Mouse (Mus musculus) kidney, adult 18-20 months (tissue): Measurements from ENCODE around the gene Txlng.
"Not testable (repeated sequence)": the region's sequence is repeated elsewhere in the genome, so short reads cannot be mapped to it uniquely, and the experiment has no call there.

Experiments
- DNase-seq: peaks from one replicate; pipeline ENCODE4 v3.0.0; 2021

The Txlng gene

GRCm38 (mm10) chrX:162829203-162829708 is at the start of gene Txlng:
TSS of gene Txlng (minus strand) at chrX:162829454.
- peak; percentile 93 for DNase-seq

DNA sequence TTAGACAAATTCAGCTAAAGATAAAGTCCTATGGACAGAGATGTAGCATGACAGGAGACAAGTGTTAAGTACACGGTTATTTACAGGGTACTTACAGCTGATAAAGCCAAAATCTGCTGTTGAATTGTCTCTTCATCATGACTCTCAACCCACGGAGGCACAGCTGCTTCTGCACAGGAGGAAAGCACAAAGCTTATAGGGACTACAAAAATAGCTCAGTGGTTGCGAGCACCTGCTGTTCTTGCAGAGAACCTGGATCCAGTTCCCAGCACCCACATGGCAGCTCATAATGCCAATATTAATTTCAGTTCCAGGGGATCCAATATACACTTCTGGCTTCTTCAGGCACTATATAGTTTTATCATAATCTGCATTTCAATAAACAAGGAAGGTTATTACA is 49.0 kb upstream of the Txlng start:
- no peak for DNase-seq

- DNase-seq: no peak
Measured at GRCm38 (mm10) chrX:162873761-162874160, 44.5 kb upstream of the Txlng start.

DNA sequence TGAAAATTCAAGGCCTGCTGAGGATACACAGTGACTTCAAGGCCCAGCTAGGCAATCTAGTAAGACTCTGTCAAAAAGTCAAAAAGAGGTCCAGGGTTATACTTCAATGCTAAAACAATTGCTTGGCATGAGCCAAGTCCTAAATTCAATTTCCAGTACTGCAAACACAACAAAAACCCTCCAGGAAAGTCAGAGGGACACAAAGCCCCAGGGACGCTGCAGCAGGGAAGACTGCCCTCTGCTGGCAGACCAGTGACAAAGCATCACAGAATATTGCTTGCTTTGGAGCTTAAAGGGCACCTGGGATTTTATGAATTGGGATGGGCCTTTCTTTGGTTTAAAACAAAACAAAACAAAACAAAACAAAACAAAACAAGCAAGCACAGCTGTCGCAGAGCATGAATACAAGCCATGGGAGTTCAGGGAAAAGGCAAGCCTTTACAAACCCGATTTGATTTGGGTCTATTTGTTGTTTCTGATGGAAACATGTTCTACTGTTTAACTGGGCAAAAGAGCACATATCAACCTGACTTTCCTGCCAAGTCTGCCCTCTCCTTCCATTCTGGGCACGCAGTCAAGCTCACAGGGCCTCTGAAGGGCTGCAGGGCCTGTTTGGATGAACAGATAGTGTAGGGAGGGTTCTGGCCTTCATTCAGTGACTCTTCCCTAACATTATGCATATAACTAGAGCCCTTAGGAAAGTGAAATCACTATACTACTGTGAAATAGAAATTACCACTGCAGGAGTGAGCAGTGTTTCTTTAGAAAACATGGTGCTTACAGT is 42.7 kb upstream of the Txlng start:
- DNase-seq: peak; percentile 14

DNA sequence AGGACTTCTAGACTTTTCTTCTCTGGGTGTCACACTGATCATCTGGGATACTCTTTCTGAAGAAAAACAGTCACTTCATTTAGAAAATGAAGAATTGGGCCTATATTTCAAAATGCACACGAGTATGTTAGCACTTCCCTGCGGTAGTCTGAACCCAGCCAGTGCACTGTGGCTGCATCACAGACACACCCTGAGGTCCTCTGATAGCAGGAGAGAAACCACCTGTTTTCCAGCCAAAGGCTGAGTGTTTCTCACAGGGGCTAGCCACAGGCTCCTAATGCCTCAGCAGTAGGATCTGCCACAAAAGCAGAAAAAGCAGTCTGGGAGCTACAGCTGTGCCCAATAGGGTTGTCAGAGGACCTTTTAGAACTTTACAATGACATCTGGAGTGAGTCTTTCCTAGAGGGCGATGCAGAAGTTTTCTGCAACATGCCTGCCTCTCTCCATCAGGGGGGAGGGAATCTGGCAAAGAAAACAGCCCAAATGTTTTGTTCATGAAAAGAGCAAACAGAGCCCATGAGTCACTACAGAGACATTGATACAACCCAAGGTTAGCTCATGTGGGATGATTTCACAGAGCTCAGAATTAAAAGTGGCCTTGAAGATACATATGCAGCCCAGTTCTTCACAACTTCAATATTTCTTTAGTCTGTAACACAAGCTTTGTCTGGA is 39.2 kb upstream of the Txlng start:
- DNase-seq: no peak

DNA sequence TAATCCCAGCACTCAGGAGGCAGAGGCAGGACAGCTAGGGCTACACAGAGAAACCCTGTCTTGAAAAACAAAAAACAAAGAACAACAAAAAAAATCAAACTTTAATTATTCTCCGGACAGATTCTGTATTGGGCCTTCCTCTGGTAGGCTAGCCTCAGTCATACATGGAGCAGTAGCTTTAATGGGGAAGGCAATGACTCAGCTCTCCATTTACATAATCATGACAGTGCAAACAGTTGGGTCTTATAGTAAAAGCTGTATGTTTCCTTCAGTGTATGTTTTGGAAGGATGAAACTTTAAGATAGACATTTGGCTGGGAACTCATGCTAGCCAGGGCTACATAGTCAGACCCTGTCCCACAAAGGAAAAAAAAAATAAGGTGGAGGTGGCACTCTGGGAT is 19.4 kb upstream of the Txlng start:
- DNase-seq: no peak

- no peak for DNase-seq
Measured at GRCm38 (mm10) chrX:162845531-162845930, 16.3 kb upstream of the Txlng start.

- DNase-seq: peak; percentile 21
Measured at GRCm38 (mm10) chrX:162844447-162845100, 15.3 kb upstream of the Txlng start.

- DNase-seq: no peak
Measured at GRCm38 (mm10) chrX:162832101-162832500, 2.8 kb upstream of the Txlng start.

DNA sequence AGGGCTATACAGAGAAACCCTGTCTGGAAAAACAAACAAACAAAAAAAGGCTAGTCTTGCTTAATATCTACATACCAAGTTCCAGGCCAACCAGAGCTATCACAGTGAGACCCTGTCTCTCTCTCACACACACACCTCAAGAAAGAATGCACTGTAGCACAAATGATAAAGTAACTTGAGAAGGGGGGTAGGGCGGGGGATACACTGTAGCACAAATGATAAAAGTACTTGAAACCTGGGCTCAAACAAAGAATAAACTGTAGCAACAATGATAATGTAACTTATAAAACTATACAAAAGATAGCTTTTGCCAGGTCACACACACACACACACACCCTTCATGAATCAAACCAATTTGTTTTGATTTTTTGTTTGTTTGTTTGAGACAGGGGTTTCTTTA is 2.3 kb upstream of the Txlng start:
- no peak for DNase-seq

GRCm38 (mm10) chrX:162831036-162831435 is 1.8 kb upstream of the Txlng start:
- DNase-seq: no peak

DNA sequence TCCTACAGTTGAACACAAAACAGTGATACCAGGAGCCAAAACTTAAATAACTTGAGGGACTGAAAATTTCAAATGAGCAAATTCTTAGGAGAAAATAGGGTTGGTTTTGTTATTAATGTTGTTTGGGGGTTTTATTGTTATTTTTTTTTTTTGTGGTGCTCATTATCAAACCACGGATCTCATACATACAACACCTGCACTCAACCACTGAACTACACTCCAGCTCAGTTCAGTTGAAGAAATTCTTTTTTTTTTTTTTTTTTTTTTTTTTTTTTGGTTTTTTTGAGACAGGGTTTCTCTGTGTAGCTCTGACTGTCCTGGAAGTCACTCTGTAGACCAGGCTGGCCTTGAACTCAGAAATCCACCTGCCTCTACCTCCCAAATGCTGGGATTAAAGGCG is 1.1 kb upstream of the Txlng start:
- DNase-seq: not testable (repeated sequence)

DNA sequence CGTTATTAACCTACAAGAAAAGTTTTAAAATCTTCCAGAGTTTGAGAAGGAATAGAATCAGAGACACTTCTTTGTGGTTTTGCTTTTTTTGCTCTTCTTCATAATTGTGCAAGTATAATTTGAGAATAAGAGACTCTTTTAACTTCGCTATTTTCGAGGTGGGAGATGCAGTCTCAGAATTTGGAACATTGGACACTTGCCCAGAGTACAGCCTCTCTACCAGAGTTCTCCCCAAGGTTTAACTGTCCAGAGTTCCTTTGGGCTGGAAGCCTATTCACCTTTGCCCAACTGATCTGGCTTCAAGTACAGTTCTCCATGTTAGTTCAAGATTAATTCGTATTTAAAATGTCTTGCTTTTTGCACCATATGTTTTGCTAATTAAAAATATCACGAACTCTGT is 487 bp upstream of the Txlng start:
- DNase-seq: peak; percentile 21

GRCm38 (mm10) chrX:162828783-162829182 is 471 bp downstream of the Txlng start:
- peak; percentile 2 for DNase-seq

- no peak for DNase-seq
Measured at GRCm38 (mm10) chrX:162828016-162828415, 1.2 kb downstream of the Txlng start.

DNA sequence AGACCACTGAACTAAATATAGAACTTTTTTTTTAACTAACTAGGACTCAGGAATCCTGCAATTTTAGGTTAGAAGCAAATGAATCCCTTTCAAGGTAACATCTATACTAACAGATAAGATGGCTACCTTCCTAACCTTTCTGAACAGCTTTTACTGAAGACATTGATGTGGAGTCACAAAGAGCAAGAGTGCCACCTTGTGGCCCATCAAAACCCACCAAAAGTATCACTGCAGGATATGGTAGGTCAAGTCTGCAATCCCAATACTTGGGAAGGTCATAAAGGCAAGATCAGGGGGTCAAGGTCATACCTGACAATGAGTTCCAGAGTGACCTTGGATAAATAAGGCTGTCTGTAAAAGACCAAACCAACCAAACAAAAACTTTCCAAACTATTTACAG is 28.9 kb downstream of the Txlng start:
- peak; percentile 58 for DNase-seq

DNA sequence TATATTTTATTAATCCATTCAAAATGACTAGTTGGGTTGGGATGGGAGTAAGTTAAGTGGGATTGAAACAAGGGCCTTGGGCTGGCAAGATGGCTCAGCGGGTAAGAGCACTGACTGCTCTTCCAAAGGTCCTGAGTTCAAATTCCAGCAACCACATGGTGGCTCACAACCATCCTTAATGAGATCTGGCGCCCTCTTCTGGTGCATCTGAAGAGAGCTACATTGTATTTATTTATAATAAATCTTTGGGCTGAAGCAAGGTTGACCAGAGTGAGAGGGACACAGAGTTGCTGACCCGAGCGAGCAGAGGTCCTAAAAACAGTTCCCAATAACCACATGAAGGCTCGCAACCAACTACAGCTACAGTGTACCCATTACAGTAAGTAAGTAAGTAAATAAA is 37.9 kb downstream of the Txlng start:
- not testable (repeated sequence) for DNase-seq

- no peak for DNase-seq
Measured at GRCm38 (mm10) chrX:162788372-162788771, 40.9 kb downstream of the Txlng start.

GRCm38 (mm10) chrX:162770726-162771125 is 58.5 kb downstream of the Txlng start:
- DNase-seq: no peak

GRCm38 (mm10) chrX:162761716-162762395 is 67.4 kb downstream of the Txlng start:
- DNase-seq: no peak

GRCm38 (mm10) chrX:162760958-162761515 is 68.2 kb downstream of the Txlng start:
- peak; percentile 18 for DNase-seq

- DNase-seq: peak; percentile 85
Measured at GRCm38 (mm10) chrX:162760115-162760942, 68.9 kb downstream of the Txlng start, which contains the start of gene Rbbp7. TSS of gene Rbbp7 (plus strand) at chrX:162760402.
